Mouse (Mus musculus): ENCODE results near the gene Vps51. TPM values are rescaled to one million over a fixed set of nuclear protein-coding genes. Genes with fewer than 3 reads are reported as not detected.
A peak's percentile ranks its signal among the peaks of the same experiment; 100 is the strongest.

Gene Vps51
- polyA plus RNA-seq, 1 experiment = 55.2 TPM

DNA sequence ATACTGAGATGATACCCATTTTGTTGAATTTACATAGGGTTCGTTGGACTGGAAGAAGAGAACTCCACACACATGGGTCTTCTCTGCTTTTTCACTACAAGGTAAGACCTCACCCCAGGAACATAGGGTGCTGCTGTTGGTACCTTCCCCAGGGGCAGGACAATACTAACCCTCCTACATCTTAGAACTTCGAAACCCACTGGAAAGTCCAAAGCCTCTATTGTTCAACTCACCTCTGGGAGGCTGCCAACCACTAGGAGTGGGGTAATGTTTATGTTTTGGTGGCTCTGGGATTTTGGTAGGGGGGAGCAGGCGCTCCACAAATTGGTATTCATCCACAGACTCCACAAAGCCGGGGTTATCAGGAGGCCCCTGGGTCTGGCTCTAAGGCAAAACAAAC lies 20.3 kb downstream of the Vps51 start:
- TF ChIP-seq FOSL1 (IDR thresholded peaks at IDR 0.05; ENCODE audit: insufficient read depth, low read length, poor library complexity, severe bottlenecking) (no peak), MYOG (IDR thresholded peaks at IDR 0.05; ENCODE audit: control insufficient read depth, extremely low read depth, insufficient read length) (no peak), USF1 (IDR thresholded peaks at IDR 0.05; ENCODE audit: low read depth) (no peak), MAX (IDR thresholded peaks at IDR 0.05) (no peak), CTCF (IDR thresholded peaks at IDR 0.05; ENCODE audit: control insufficient read depth, insufficient read depth, insufficient read length) (no peak), CEBPB (IDR thresholded peaks at IDR 0.05; ENCODE audit: low read depth) (no peak), MYOD1 (IDR thresholded peaks at IDR 0.05; ENCODE audit: control insufficient read depth, insufficient read length, low read depth) (no peak)
- H3K79me2 ChIP-seq (ENCODE audit: control insufficient read depth, insufficient read depth) = peaks cover 60% of the 10 kb centered on the region
- H3K36me3 ChIP-seq (ENCODE audit: control insufficient read depth, insufficient read depth) = peaks cover 46% of the 10 kb centered on the region

DNA sequence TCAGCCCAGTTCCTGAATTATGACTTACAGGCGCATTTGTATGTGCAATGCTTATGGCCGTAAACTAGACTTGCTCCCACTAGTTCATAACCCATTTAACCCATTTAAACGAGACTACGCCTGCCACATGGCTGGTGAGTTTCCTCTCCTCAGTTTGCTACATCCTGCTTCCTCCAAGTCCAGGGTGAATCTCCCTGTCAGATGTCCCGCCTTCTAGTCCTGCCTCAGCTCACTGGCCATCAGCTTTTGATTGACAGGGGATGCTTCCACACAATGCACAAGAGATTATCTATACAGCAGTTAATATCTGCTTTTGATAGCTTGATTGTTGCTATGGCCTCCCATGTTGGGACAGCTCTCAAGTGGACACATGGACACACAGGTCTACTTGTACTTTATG lies 22.7 kb downstream of the Vps51 start:
- H3K27me3 ChIP-seq (ENCODE audit: control insufficient read depth, insufficient read depth, insufficient read length) = no peaks in the 10 kb centered on the region
- TF ChIP-seq CEBPB (IDR thresholded peaks at IDR 0.05; ENCODE audit: low read depth) = no peak
- TF ChIP-seq USF1 (IDR thresholded peaks at IDR 0.05; ENCODE audit: low read depth) = no peak
- no peak for TF ChIP-seq FOSL1 (IDR thresholded peaks at IDR 0.05; ENCODE audit: insufficient read depth, low read length, poor library complexity, severe bottlenecking)
- no peak for TF ChIP-seq MYOD1 (IDR thresholded peaks at IDR 0.05; ENCODE audit: control insufficient read depth, insufficient read length, low read depth)
- TF ChIP-seq CTCF (IDR thresholded peaks at IDR 0.05; ENCODE audit: control insufficient read depth, insufficient read depth, insufficient read length) = no peak
- no peak for TF ChIP-seq MYOG (IDR thresholded peaks at IDR 0.05; ENCODE audit: control insufficient read depth, extremely low read depth, insufficient read length)
- no peak for TF ChIP-seq MAX (IDR thresholded peaks at IDR 0.05)
- no peak overlapping the region for H3ac ChIP-seq (ENCODE audit: control insufficient read depth, insufficient read length, low read depth)
- no peak overlapping the region for H3K4me3 ChIP-seq (ENCODE audit: insufficient read depth, poor library complexity, severe bottlenecking)
- H3K36me3 ChIP-seq (ENCODE audit: control insufficient read depth, insufficient read depth) = peaks cover 70% of the 10 kb centered on the region
- H3K79me2 ChIP-seq (ENCODE audit: control insufficient read depth, insufficient read depth) = peaks cover 52% of the 10 kb centered on the region
- peaks cover 36% of the 10 kb centered on the region for H3K79me3 ChIP-seq (ENCODE audit: low read depth)

More for the DNA sequence above, 20.3 kb downstream of the Vps51 start:
- no peaks in the 10 kb centered on the region for H3K27me3 ChIP-seq (ENCODE audit: control insufficient read depth, insufficient read depth, insufficient read length)
- peaks cover 38% of the 10 kb centered on the region for H3K79me3 ChIP-seq (ENCODE audit: low read depth)
- H3ac ChIP-seq (ENCODE audit: control insufficient read depth, insufficient read length, low read depth) = no peak overlapping the region
- peak overlapping the region; percentile 98 for H3K4me3 ChIP-seq (ENCODE audit: insufficient read depth, poor library complexity, severe bottlenecking)

DNA sequence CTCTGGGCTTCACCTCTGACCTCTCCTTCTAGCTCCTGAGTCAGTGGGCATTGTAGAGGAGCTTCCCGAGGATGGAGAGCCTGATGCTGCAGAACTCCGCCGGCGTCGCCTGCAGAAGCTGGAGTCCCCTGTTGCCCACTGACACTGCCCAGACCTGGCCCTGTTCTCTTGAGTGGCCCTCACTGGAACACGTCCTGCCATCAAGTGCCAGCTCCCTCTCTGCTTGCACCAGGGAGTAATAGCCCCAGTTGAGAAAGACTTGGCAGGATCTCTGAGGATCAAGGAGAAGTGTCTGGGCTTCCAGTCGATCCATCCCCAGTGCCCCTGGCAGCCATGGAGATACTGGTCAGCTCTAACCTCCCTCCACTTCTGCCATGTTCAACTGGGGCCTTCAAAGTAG lies 24.5 kb downstream of the Vps51 start:
- Histone ChIP-seq H3ac (ENCODE audit: control insufficient read depth, insufficient read length, low read depth) (no peak overlapping the region), H3K4me3 (ENCODE audit: insufficient read depth, poor library complexity, severe bottlenecking) (no peak overlapping the region), H3K36me3 (ENCODE audit: control insufficient read depth, insufficient read depth) (peaks cover 72% of the 10 kb centered on the region), H3K79me3 (ENCODE audit: low read depth) (peaks cover 32% of the 10 kb centered on the region), H3K79me2 (ENCODE audit: control insufficient read depth, insufficient read depth) (peaks cover 48% of the 10 kb centered on the region), H3K27me3 (ENCODE audit: control insufficient read depth, insufficient read depth, insufficient read length) (no peaks in the 10 kb centered on the region)
- TF ChIP-seq CTCF (IDR thresholded peaks at IDR 0.05; ENCODE audit: control insufficient read depth, insufficient read depth, insufficient read length) (no peak), FOSL1 (IDR thresholded peaks at IDR 0.05; ENCODE audit: insufficient read depth, low read length, poor library complexity, severe bottlenecking) (no peak)

DNA sequence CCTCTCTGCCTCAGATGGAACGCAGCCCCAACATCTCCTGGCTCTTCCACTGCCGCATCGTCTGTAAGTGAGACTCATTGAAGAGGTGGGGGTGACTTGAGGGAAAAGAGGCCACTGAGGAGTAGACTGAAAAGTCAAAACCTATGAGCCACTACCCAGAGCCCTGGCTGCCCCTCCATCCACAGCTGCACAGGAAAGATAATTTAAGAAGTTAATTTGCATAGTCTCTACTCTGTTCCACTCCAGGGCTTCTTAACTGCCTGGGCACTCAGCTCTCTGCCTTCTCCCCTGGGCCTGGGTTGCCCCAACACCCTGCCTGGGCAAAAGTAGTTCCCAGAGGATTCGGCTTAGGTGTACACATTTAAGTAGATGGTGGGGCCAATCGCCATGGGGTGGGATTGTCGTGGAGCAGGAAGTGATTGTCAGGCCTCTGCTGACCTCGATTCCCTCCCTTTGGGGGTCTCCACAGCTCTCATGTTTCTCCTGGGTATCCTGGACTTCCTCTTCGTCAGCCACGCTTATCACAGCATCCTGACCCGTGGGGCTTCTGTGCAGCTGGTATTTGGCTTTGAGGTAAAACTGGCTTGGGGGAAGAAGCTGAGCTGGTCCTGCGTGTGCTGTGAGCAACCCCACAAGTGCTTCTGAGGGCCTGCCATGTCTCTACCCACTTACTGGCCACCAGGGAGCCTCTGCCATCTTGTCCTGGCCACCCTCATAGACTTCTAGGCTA lies 28.2 kb downstream of the Vps51 start:
- no peak overlapping the region for H3ac ChIP-seq (ENCODE audit: control insufficient read depth, insufficient read length, low read depth)
- H3K79me3 ChIP-seq (ENCODE audit: low read depth) = peaks cover 14% of the 10 kb centered on the region
- H3K27me3 ChIP-seq (ENCODE audit: control insufficient read depth, insufficient read depth, insufficient read length) = no peaks in the 10 kb centered on the region
- TF ChIP-seq CEBPB (IDR thresholded peaks at IDR 0.05; ENCODE audit: low read depth) = no peak
- TF ChIP-seq USF1 (IDR thresholded peaks at IDR 0.05; ENCODE audit: low read depth) = no peak
- no peak for TF ChIP-seq MYOD1 (IDR thresholded peaks at IDR 0.05; ENCODE audit: control insufficient read depth, insufficient read length, low read depth)
- TF ChIP-seq FOSL1 (IDR thresholded peaks at IDR 0.05; ENCODE audit: insufficient read depth, low read length, poor library complexity, severe bottlenecking) = no peak
- H3K4me3 ChIP-seq (ENCODE audit: insufficient read depth, poor library complexity, severe bottlenecking) = no peak overlapping the region
- peaks cover 57% of the 10 kb centered on the region for H3K36me3 ChIP-seq (ENCODE audit: control insufficient read depth, insufficient read depth)
- H3K79me2 ChIP-seq (ENCODE audit: control insufficient read depth, insufficient read depth) = peaks cover 20% of the 10 kb centered on the region

DNA sequence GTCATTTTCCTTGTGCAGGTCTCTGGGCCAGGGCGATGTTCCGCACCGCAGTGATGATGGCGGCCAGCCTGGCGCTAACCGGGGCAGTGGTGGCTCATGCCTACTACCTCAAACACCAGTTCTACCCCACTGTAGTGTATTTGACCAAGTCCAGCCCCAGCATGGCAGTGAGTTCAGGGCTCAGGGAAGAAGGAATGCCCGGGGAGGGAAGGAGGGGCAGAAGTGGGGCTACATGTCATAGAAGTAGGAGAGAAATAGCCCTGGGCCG lies 29.2 kb downstream of the Vps51 start:
- Histone ChIP-seq H3ac (ENCODE audit: control insufficient read depth, insufficient read length, low read depth) (peak overlapping the region; percentile 71), H3K27me3 (ENCODE audit: control insufficient read depth, insufficient read depth, insufficient read length) (no peaks in the 10 kb centered on the region), H3K79me2 (ENCODE audit: control insufficient read depth, insufficient read depth) (peaks cover 20% of the 10 kb centered on the region), H3K36me3 (ENCODE audit: control insufficient read depth, insufficient read depth) (peaks cover 46% of the 10 kb centered on the region), H3K79me3 (ENCODE audit: low read depth) (peaks cover 14% of the 10 kb centered on the region), H3K4me3 (ENCODE audit: insufficient read depth, poor library complexity, severe bottlenecking) (peak overlapping the region; percentile 87)
- TF ChIP-seq USF1 (IDR thresholded peaks at IDR 0.05; ENCODE audit: low read depth) (no peak), CEBPB (IDR thresholded peaks at IDR 0.05; ENCODE audit: low read depth) (no peak), MYOD1 (IDR thresholded peaks at IDR 0.05; ENCODE audit: control insufficient read depth, insufficient read length, low read depth) (no peak), CTCF (IDR thresholded peaks at IDR 0.05; ENCODE audit: control insufficient read depth, insufficient read depth, insufficient read length) (no peak), MYOG (IDR thresholded peaks at IDR 0.05; ENCODE audit: control insufficient read depth, extremely low read depth, insufficient read length) (no peak), MAX (IDR thresholded peaks at IDR 0.05) (no peak), FOSL1 (IDR thresholded peaks at IDR 0.05; ENCODE audit: insufficient read depth, low read length, poor library complexity, severe bottlenecking) (no peak)

Measured in C2C12 (cell line).